Mouse (Mus musculus): ENCODE data around the gene Tulp1.

The Tulp1 gene

GRCm38 (mm10) chr17:28313212-28313879, 51.7 kb downstream of the Tulp1 start, which contains the start of gene Fance:
Gene Fance (plus strand): TSS chr17:28313519.
- DNase-seq, result peak; percentile 94 to 97

- peak; percentile 47 to 48 for DNase-seq
Measured at GRCm38 (mm10) chr17:28312232-28313211, 52.5 kb downstream of the Tulp1 start.

- no peak for DNase-seq
Measured at GRCm38 (mm10) chr17:28311366-28312132, 53.5 kb downstream of the Tulp1 start.

GRCm38 (mm10) chr17:28310831-28311230, 54.2 kb downstream of the Tulp1 start:
- DNase-seq, result no peak

GRCm38 (mm10) chr17:28308297-28309195, 56.5 kb downstream of the Tulp1 start:
- DNase-seq, result peak; percentile 89

- DNase-seq, result no peak
Measured at GRCm38 (mm10) chr17:28305172-28305571, 59.9 kb downstream of the Tulp1 start.

All from cerebellum, adult 18-20 months (tissue).